Mouse (Mus musculus): ENCODE results near the gene Bbs7. TPM values are rescaled to one million over a fixed set of nuclear protein-coding genes. Genes with fewer than 3 reads are reported as not detected.
"Not testable (repeated sequence)": the region's sequence is repeated elsewhere in the genome, so short reads cannot be mapped to it uniquely, and the experiment has no call there.

The Bbs7 gene
- polyA plus RNA-seq, 1 experiment from 2014 or later: 15.2 TPM

DNA sequence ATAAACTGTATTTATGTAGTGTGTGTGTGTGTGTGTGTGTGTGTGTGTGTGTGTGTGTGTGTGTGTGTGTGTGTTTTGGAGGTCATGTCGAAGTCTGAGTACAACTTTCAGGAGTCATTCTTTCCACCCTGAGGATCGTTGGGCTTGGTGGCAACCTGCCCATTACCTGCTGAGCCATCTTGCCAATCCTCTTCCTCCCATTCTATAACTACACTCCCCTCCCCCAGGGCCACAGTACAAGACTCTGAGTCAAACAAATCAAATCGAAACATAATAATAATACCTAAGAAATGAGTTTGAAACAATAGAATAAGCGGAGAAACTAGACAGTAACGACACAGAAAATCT lies 605 bp upstream of the Bbs7 start:
- H3K27me3 ChIP-seq (ENCODE audit: control insufficient read depth, insufficient read depth, low read depth, low read length): no peaks in the 10 kb centered on the region
- peak overlapping the region; percentile 78 for H3K4me2 ChIP-seq (ENCODE audit: low read depth, low read length)
- H3K9ac ChIP-seq (ENCODE audit: low read length): no peak overlapping the region
- ATAC-seq (ENCODE audit: low read depth): no peak
- H3K4me3 ChIP-seq (ENCODE audit: low read length): no peak overlapping the region
- no peaks in the 10 kb centered on the region for H3K9me3 ChIP-seq (ENCODE audit: control insufficient read depth, low read length)
- H3K27ac ChIP-seq (ENCODE audit: low read length): no peak overlapping the region
- no peaks in the 10 kb centered on the region for H3K36me3 ChIP-seq (ENCODE audit: control insufficient read depth, insufficient read depth, low read length)
- peaks cover 6% of the 10 kb centered on the region; the same call in 1 of the 2 replicates for H3K4me1 ChIP-seq (replicated peaks; ENCODE audit: control insufficient read depth, insufficient read depth, low read length)
- WGBS: 63% methylated on average over 5 of the region's 5 CpGs

DNA sequence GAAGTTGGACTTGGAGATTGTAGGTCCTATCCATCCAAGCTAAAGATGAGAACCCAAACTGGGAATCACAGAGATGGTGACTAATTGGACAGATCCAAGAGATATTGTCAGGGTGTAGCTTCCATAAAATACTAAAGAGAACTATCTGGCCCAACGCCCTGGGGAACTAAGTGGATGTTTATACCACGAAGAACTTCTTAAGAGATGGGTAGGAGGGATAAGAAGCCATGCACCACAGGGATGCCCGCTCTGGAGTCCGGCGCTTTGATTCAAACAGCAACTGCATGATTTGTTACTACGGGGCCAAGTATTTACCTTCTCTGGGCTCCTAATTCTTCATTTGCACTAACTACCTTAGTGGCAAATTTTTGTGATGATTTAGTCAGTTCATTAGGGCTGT lies 590 bp downstream of the Bbs7 start:
- Histone ChIP-seq H3K9ac (ENCODE audit: low read length) (peak overlapping the region; percentile 83), H3K4me3 (ENCODE audit: low read length) (peak overlapping the region; percentile 81), H3K4me2 (ENCODE audit: low read depth, low read length) (peak overlapping the region; percentile 78), H3K4me1 (replicated peaks; ENCODE audit: control insufficient read depth, insufficient read depth, low read length) (peaks cover 6% of the 10 kb centered on the region; the same call in 1 of the 2 replicates), H3K9me3 (ENCODE audit: control insufficient read depth, low read length) (no peaks in the 10 kb centered on the region), H3K27ac (ENCODE audit: low read length) (peak overlapping the region; percentile 43; the same call in 1 of the 2 replicates), H3K36me3 (ENCODE audit: control insufficient read depth, insufficient read depth, low read length) (no peaks in the 10 kb centered on the region), H3K27me3 (ENCODE audit: control insufficient read depth, insufficient read depth, low read depth, low read length) (no peaks in the 10 kb centered on the region)
- 0 out of 2 replicates have a peak, but pooled peaks have one; percentile 6 for ATAC-seq (ENCODE audit: low read depth)
- WGBS: 3% methylated on average over 6 of the region's 6 CpGs

DNA sequence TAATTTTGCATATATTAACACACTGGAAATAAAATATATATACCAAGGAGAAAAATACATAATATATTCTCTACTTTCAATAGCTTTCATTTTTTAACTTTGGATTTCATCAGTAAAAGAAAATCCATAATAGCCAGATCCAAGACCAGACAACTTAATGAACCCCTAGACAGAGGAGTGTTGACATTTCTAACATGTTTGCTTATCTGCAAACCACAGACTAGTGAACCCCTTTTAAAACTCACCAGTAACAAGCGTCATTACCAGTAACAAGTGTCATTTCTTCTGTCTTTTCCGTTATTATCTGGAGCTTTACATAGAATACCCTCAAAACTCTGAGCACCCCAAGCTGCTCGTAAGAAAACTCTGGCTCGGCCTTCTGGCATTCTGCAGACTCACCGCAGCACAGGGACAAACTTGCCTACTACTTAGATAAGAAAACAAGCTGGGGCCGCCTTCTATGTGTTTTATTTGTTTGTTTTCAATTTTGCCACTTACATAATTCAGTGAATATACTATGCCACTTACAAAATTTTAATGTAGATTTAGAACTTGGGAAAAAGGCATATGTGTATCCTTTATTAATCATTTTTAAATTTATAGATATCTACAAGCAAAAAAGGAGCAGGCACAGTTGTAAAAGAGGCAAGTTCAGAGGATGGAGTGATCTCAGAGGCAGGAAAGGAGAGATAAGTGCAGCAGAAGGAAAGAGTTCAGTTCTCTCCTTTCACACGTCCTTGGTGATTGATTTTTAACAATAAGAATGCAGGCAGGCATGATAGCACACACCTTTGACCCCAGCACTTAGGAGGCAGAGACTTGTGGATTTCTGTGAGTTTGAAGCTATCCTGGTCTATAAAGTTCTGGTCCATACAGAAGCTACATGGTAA lies 7.1 kb downstream of the Bbs7 start:
- no peaks in the 10 kb centered on the region for H3K4me1 ChIP-seq (replicated peaks; ENCODE audit: control insufficient read depth, insufficient read depth, low read length)
- no peaks in the 10 kb centered on the region for H3K9me3 ChIP-seq (ENCODE audit: control insufficient read depth, low read length)
- H3K4me3 ChIP-seq (ENCODE audit: low read length): no peak overlapping the region
- H3K4me2 ChIP-seq (ENCODE audit: low read depth, low read length): no peak overlapping the region
- H3K9ac ChIP-seq (ENCODE audit: low read length): no peak overlapping the region
- H3K27me3 ChIP-seq (ENCODE audit: control insufficient read depth, insufficient read depth, low read depth, low read length): no peaks in the 10 kb centered on the region
- no peak overlapping the region for H3K27ac ChIP-seq (ENCODE audit: low read length)
- no peaks in the 10 kb centered on the region for H3K36me3 ChIP-seq (ENCODE audit: control insufficient read depth, insufficient read depth, low read length)
- WGBS: 64% methylated on average over 7 of the region's 7 CpGs
- no peak for ATAC-seq (ENCODE audit: low read depth)

DNA sequence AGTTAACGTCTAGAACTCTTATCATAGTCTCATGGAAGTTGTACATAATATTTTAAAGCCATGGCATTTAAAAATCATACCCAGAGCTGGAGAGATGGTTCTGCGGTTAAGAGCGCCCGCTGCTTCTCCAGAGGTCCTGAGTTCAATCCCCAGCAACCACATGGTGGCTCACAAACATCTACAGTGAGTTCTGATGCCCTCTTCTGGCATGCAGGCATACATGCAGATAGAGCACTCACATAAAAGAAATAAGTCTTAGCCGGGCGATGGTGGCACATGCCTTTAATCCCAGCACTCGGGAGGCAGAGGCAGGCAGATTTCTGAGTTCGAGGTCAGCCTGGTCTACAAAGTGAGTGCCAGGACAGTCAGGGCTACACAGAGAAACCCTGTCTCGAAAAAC lies 13.5 kb downstream of the Bbs7 start:
- ATAC-seq (ENCODE audit: low read depth); H3K4me3 ChIP-seq (ENCODE audit: low read length); H3K9ac ChIP-seq (ENCODE audit: low read length); H3K27me3 ChIP-seq (ENCODE audit: control insufficient read depth, insufficient read depth, low read depth, low read length); H3K4me1 ChIP-seq (replicated peaks; ENCODE audit: control insufficient read depth, insufficient read depth, low read length); H3K36me3 ChIP-seq (ENCODE audit: control insufficient read depth, insufficient read depth, low read length); H3K9me3 ChIP-seq (ENCODE audit: control insufficient read depth, low read length); H3K27ac ChIP-seq (ENCODE audit: low read length); H3K4me2 ChIP-seq (ENCODE audit: low read depth, low read length): not testable (repeated sequence)
- WGBS: 83% methylated on average over 9 of the region's 9 CpGs

DNA sequence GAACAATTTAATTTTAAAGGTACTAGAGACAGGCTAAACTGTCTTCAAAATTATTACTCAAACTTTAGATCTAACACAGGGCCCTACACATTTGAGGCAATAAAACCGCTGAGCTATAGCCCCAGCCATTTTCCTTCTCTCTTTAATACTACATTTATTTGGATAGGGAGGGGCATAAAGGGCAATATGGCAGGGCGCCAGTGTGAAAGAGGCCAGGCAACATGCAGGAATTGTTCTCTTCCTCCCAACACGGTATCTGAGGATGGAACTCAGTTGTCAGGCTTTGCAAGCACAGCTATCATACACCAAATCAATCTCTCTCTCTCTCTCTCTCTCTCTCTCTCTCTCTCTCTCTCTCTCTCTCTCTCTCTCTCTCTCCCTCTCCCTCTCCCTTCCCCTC lies 14.5 kb downstream of the Bbs7 start:
- H3K27me3 ChIP-seq (ENCODE audit: control insufficient read depth, insufficient read depth, low read depth, low read length): no peaks in the 10 kb centered on the region
- H3K4me3 ChIP-seq (ENCODE audit: low read length): no peak overlapping the region
- no peaks in the 10 kb centered on the region for H3K36me3 ChIP-seq (ENCODE audit: control insufficient read depth, insufficient read depth, low read length)
- no peak overlapping the region for H3K27ac ChIP-seq (ENCODE audit: low read length)
- no peak for ATAC-seq (ENCODE audit: low read depth)
- no peak overlapping the region for H3K9ac ChIP-seq (ENCODE audit: low read length)
- H3K4me2 ChIP-seq (ENCODE audit: low read depth, low read length): no peak overlapping the region
- no peaks in the 10 kb centered on the region for H3K4me1 ChIP-seq (replicated peaks; ENCODE audit: control insufficient read depth, insufficient read depth, low read length)
- 29% methylated on average over 3 of the region's 3 CpGs for WGBS
- H3K9me3 ChIP-seq (ENCODE audit: control insufficient read depth, low read length): no peaks in the 10 kb centered on the region

DNA sequence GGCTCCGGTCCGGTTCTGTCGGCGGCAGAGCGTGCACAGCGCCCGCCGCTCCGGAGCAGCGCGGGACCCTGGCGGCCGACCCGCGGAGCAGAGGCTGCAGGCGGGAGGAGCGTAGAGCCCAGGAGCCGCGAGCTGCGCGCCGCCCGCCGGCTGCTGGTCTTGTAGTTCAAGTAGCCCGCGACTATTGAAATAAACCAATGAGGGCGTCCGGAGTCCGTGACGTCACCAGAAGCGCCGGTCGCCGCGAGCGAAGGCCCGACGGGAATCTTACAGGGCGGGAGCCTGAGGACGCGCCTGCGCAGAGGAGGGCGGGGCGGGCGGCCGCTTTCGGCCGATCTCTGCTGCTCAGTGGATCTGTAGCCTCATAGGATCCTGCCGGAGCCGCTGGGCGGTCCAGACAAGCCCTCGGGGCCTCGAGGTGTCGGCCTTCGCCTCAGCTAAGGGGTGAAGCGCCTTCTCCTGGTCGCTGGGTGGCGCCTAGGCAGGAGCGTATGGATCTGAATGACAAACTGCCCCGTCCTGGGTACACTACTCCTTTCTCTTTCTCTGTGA lies 41.4 kb downstream of the Bbs7 start, which contains the start of gene Ccna2:
Ccna2 (minus strand) TSS at position 324 of the 552 bp plus-strand sequence.
- peaks cover 12% of the 10 kb centered on the region for H3K4me1 ChIP-seq (replicated peaks; ENCODE audit: control insufficient read depth, insufficient read depth, low read length)
- peak; percentile 100 for ATAC-seq (ENCODE audit: low read depth)
- no peaks in the 10 kb centered on the region for H3K9me3 ChIP-seq (ENCODE audit: control insufficient read depth, low read length)
- H3K27ac ChIP-seq (ENCODE audit: low read length): peak within 1 kb of the TSS; percentile 80
- no peaks in the 10 kb centered on the region for H3K27me3 ChIP-seq (ENCODE audit: control insufficient read depth, insufficient read depth, low read depth, low read length)
- peak within 1 kb of the TSS; percentile 81 for H3K9ac ChIP-seq (ENCODE audit: low read length)
- WGBS: 0% methylated on average over 55 of the region's 60 CpGs
- H3K4me3 ChIP-seq (ENCODE audit: low read length): peak within 1 kb of the TSS; percentile 70
- peaks cover 23% of the 10 kb centered on the region for H3K36me3 ChIP-seq (ENCODE audit: control insufficient read depth, insufficient read depth, low read length)
- H3K4me2 ChIP-seq (ENCODE audit: low read depth, low read length): peak within 1 kb of the TSS; percentile 67

DNA sequence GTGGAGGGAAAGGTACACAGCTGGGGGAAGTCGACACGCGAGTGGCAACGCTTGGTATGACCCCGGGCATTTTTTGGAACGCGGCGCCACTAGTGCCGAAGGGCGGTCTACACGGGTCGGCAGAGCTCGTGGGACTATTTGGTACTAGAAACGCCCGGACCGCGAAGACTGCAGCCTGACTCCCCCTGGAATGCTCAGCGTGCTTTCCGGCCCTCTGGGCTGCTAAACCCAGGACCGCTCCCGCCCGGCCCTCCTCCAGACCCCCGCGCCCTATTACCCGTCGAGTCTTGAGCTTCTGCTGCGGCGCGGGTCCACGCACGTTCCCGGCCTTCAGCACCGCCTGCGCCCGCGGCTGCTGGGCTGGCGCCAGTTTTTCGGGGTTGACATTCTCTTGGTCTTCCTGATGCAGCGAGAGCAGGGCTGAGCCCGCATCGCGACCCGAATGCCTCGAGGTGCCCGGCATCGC lies 41.9 kb downstream of the Bbs7 start:
- Histone ChIP-seq H3K27me3 (ENCODE audit: control insufficient read depth, insufficient read depth, low read depth, low read length) (no peaks in the 10 kb centered on the region), H3K36me3 (ENCODE audit: control insufficient read depth, insufficient read depth, low read length) (peaks cover 28% of the 10 kb centered on the region), H3K4me3 (ENCODE audit: low read length) (peak overlapping the region; percentile 70), H3K4me2 (ENCODE audit: low read depth, low read length) (peak overlapping the region; percentile 57), H3K9ac (ENCODE audit: low read length) (peak overlapping the region; percentile 81), H3K4me1 (replicated peaks; ENCODE audit: control insufficient read depth, insufficient read depth, low read length) (peaks cover 12% of the 10 kb centered on the region), H3K27ac (ENCODE audit: low read length) (peak overlapping the region; percentile 51), H3K9me3 (ENCODE audit: control insufficient read depth, low read length) (no peaks in the 10 kb centered on the region)
- WGBS: under 1% methylated on average over 46 of the region's 46 CpGs
- peak; percentile 39 for ATAC-seq (ENCODE audit: low read depth)

DNA sequence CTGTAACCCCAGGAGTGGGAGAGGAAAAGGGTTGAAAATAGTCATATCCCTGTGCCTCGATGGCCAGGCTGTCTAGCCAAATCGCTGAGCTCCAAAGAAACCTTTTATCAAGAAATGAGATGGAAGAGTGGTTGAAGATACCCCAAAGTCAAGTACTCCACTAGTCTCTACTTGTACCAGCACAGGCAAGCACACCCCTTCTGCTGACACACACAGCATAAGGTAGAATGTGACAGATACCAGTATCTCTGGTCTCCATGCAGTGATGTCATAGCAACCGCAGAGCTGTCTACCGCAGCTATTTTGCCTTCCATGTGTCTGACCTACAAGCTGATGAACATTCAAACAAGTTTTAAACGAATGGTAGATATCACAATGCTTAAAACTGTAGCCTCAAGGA lies 43.4 kb downstream of the Bbs7 start:
- H3K36me3 ChIP-seq (ENCODE audit: control insufficient read depth, insufficient read depth, low read length): peaks cover 40% of the 10 kb centered on the region
- no peaks in the 10 kb centered on the region for H3K27me3 ChIP-seq (ENCODE audit: control insufficient read depth, insufficient read depth, low read depth, low read length)
- H3K4me2 ChIP-seq (ENCODE audit: low read depth, low read length): peak overlapping the region; percentile 57
- H3K9me3 ChIP-seq (ENCODE audit: control insufficient read depth, low read length): no peaks in the 10 kb centered on the region
- WGBS: 73% methylated on average over 5 of the region's 5 CpGs
- H3K4me1 ChIP-seq (replicated peaks; ENCODE audit: control insufficient read depth, insufficient read depth, low read length): peaks cover 12% of the 10 kb centered on the region
- no peak for ATAC-seq (ENCODE audit: low read depth)
- peak overlapping the region; percentile 70 for H3K4me3 ChIP-seq (ENCODE audit: low read length)
- H3K9ac ChIP-seq (ENCODE audit: low read length): peak overlapping the region; percentile 81
- H3K27ac ChIP-seq (ENCODE audit: low read length): no peak overlapping the region

DNA sequence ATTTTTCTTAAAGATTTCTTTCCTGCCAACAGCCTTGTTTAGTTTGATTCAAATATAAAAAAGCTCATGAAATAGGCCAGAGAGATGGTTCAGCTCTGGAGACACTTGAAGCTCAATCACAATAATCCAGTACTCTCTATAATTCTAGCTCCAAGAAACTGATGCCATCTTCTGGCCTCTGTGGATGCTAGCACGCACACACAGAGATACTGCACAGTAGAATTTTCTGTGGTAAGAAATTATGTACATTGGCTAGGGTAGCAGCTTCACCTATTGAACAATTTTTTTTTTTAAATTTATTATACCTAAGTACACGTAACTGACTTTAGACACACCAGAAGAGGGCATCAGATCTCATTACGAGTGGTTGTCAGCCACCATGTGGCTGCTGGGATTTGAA lies 49.6 kb downstream of the Bbs7 start:
- Histone ChIP-seq H3K4me3 (ENCODE audit: low read length) (no peak overlapping the region), H3K9ac (ENCODE audit: low read length) (no peak overlapping the region), H3K27ac (ENCODE audit: low read length) (no peak overlapping the region), H3K27me3 (ENCODE audit: control insufficient read depth, insufficient read depth, low read depth, low read length) (no peaks in the 10 kb centered on the region), H3K4me1 (replicated peaks; ENCODE audit: control insufficient read depth, insufficient read depth, low read length) (no peaks in the 10 kb centered on the region), H3K4me2 (ENCODE audit: low read depth, low read length) (no peak overlapping the region), H3K36me3 (ENCODE audit: control insufficient read depth, insufficient read depth, low read length) (peaks cover 65% of the 10 kb centered on the region), H3K9me3 (ENCODE audit: control insufficient read depth, low read length) (no peaks in the 10 kb centered on the region)
- 90% methylated on average over 3 of the region's 3 CpGs for WGBS
- no peak for ATAC-seq (ENCODE audit: low read depth)
